Mouse (Mus musculus) limb, embryonic 12.5 days (tissue): ENCODE data around the gene Bpnt1. TPM values are rescaled to one million over a fixed set of nuclear protein-coding genes. Genes with fewer than 3 reads are reported as not detected.

Experiments used
- ATAC-seq: fragments of 200-750 bp; cut with Nextera tagmentation; 2 replicates; pipeline ENCODE4 v1.8.0; 2017; ENCODE audit warnings: low read depth, moderate TSS enrichment; ENCODE audit not compliant: insufficient number of reproducible peaks, insufficient read depth, low FRiP score, low TSS enrichment
- H3K27ac ChIP-seq: fragments of 300-500 bp; sonication (generic); 2 replicates; pipeline ENCODE4 v1.5.1; 2016; ENCODE audit warnings: mild to moderate bottlenecking, moderate library complexity
- H3K27me3 ChIP-seq: fragments of 300-500 bp; sonication (generic); 2 replicates; pipeline ENCODE4 v1.6.1; 2016; ENCODE audit warnings: mild to moderate bottlenecking, moderate library complexity
- H3K36me3 ChIP-seq: fragments of 300-500 bp; sonication (generic); 2 replicates; pipeline ENCODE4 v1.6.1; 2016; ENCODE audit warnings: mild to moderate bottlenecking, moderate library complexity
- H3K4me1 ChIP-seq: fragments of 300-500 bp; sonication (generic); replicated peaks from 2 replicates; pipeline ENCODE4 v1.6.1; 2016
- H3K4me2 ChIP-seq: fragments of 300-500 bp; sonication (generic); 2 replicates; pipeline ENCODE4 v1.6.1; 2016; ENCODE audit warnings: mild to moderate bottlenecking, moderate library complexity
- H3K4me3 ChIP-seq: fragments of 300-500 bp; sonication (generic); replicated peaks from 2 replicates; pipeline ENCODE4 v1.5.1; 2016; ENCODE audit warnings: mild to moderate bottlenecking
- H3K9ac ChIP-seq: fragments of 300-500 bp; sonication (generic); replicated peaks from 2 replicates; pipeline ENCODE4 v1.6.1; 2016; ENCODE audit warnings: mild to moderate bottlenecking, moderate library complexity
- H3K9me3 ChIP-seq: fragments of 300-500 bp; sonication (generic); 2 replicates; pipeline ENCODE4 v1.6.1; 2016; ENCODE audit warnings: mild to moderate bottlenecking, moderate library complexity
- WGBS: fragments of 180-500 bp; shearing (Covaris S2); methylation state at CpG from one replicate; pipeline ENCODE4 v1.1.7; 2016; 5-methylcytosine and 5-hydroxymethylcytosine counted together
- polyA plus RNA-seq: library from polyadenylated mRNA; unstranded; fragments of >200 nt; fragmentation: Nextera tagmentation; extraction: Ambion mirVana; gene quantifications from 2 replicates; pipeline ENCODE4 v1.2.1, GENCODE M21; 2016

Gene Bpnt1
- 23.7 TPM in 2 replicates for polyA plus RNA-seq

DNA sequence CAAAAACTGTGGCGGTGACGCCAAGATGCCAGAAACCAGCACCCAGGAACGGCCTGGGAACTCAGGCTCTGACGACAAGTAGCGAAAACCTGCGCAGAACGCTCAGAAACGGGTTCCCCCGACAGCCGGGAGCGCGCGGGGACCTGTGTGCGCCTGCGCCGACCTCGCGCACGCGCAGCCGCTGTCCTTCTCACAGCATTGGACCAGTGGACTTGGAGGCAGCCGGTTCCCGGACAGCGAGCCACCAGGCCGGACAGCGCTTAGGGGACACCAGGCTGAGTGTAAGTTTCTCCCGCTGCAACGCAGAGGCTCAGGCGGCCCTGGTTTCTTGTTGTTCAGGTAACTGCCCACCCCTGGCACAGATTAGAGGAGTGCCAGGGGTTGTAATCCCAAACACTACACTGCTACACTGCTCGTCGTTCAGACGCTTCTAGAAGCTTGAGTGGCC, at the start of gene Bpnt1:
Bpnt1 (plus strand) TSS at position 167 of the 448 bp plus-strand sequence.
- no peaks in the 10 kb centered on the region for H3K9me3 ChIP-seq
- H3K27me3 ChIP-seq = no peaks in the 10 kb centered on the region
- H3K27ac ChIP-seq = peak within 1 kb of the TSS; percentile 84
- H3K9ac ChIP-seq = peak within 1 kb of the TSS; percentile 69
- peak; percentile 73 for ATAC-seq
- peak within 1 kb of the TSS; percentile 60 for H3K4me2 ChIP-seq
- H3K36me3 ChIP-seq = peaks cover 3% of the 10 kb centered on the region
- H3K4me3 ChIP-seq = peak within 1 kb of the TSS; percentile 61
- H3K4me1 ChIP-seq = peaks cover 16% of the 10 kb centered on the region
- under 1% methylated on average over 32 of the region's 32 CpGs for WGBS

DNA sequence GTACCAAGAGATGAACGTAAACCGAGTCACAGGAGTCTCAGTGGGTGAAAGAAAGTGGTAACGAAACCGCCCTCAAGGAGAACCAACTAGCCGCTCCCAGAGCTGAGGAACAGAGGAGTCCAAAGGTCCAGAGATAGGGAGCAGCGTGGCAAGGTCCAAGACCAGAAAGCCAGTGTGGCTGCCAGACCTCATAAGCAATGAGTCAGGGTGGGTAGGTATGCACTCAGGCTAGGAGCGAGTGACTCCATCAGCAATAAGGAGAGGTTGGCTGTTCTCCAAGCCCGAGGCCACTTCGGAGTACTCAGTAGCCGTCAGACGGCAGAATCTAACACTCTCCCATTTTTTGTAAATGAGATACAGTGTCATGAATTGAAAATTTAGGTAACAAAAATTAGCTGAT, 49.1 kb upstream of the Bpnt1 start:
- whole genome bisulfite sequencing = 94% methylated on average over 11 of the region's 11 CpGs
- no peak for ATAC-seq
- Histone ChIP-seq H3K36me3 (peaks cover 93% of the 10 kb centered on the region), H3K27me3 (no peaks in the 10 kb centered on the region), H3K27ac (no peak overlapping the region), H3K9ac (no peak overlapping the region), H3K4me1 (no peaks in the 10 kb centered on the region), H3K9me3 (no peaks in the 10 kb centered on the region), H3K4me3 (no peak overlapping the region), H3K4me2 (no peak overlapping the region)

GRCm38 (mm10) chr1:185283247-185283646, 48.7 kb upstream of the Bpnt1 start:
- H3K4me1 ChIP-seq = no peaks in the 10 kb centered on the region
- H3K4me2 ChIP-seq = no peak overlapping the region
- H3K9ac ChIP-seq = no peak overlapping the region
- peaks cover 93% of the 10 kb centered on the region for H3K36me3 ChIP-seq
- H3K9me3 ChIP-seq = no peaks in the 10 kb centered on the region
- WGBS = 94% methylated on average over 15 of the region's 15 CpGs
- no peak overlapping the region for H3K4me3 ChIP-seq
- H3K27me3 ChIP-seq = no peaks in the 10 kb centered on the region
- H3K27ac ChIP-seq = no peak overlapping the region
- no peak for ATAC-seq

DNA sequence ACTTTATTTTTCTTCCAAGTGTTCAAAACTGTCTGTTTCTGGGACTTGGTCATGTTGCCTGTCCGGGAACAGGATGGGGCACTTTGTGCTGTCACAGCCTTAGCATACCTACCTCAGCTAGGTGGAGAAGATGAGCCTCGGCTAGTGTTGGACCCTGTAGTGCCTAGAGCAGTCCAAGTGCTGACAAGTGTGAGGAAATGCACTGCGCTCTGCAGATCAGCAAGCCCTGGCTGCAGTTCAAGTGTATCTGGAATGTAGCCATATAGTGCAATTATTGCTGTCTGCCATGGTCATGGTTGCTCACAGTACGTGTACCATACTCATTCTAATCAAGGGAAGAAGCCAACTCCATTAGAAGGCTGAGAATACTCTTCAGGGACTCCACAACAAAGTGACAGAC, 47.2 kb upstream of the Bpnt1 start:
- H3K9ac ChIP-seq = no peak overlapping the region
- H3K36me3 ChIP-seq = peaks cover 89% of the 10 kb centered on the region
- no peak overlapping the region for H3K27ac ChIP-seq
- no peak overlapping the region for H3K4me2 ChIP-seq
- WGBS = 86% methylated on average over 4 of the region's 4 CpGs
- no peak for ATAC-seq
- H3K4me3 ChIP-seq = no peak overlapping the region
- H3K27me3 ChIP-seq = no peaks in the 10 kb centered on the region
- H3K4me1 ChIP-seq = no peaks in the 10 kb centered on the region
- no peaks in the 10 kb centered on the region for H3K9me3 ChIP-seq

DNA sequence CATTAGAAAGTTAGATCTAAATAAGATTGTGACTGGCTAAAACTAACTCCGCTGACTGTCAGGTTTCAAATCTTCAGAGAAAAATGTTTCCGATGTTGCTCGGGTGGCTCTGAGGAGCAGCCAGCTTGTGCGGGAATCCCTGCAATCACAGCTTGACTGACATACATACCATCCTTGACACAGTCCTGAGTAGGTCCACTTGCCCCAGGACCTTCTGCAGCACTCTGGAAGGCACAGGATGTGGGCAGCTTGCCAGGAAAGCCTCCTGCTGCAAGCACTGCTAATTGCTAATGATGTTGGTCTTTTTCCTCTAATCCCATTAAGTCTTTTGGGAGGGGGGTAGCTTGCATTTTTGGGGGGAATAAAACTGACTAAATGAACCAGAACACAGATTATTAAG, 46.8 kb upstream of the Bpnt1 start:
- no peak for ATAC-seq
- 87% methylated on average over 4 of the region's 4 CpGs for WGBS
- H3K4me3 ChIP-seq = no peak overlapping the region

DNA sequence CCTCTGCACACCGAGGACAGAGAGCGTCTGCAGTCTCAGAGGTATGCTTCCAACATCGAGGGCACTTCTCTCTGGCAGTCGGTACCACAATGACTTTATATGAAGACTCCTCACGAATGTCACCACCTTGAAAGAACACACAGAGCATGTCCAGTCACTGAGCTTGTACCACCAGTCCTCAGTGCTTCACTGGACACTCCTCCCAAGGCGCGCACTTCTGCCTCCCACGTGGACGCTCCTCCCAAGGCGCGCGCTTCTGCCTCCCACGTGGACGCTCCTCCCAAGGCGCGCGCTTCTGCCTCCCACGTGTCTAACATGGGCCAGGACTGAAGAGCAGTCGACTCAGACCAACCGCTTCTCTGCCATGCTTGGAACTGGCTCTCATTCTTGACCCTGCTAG, 44.9 kb upstream of the Bpnt1 start:
- 93% methylated on average over 20 of the region's 20 CpGs for WGBS
- H3K27me3 ChIP-seq = no peaks in the 10 kb centered on the region
- H3K4me1 ChIP-seq = no peaks in the 10 kb centered on the region
- no peak overlapping the region for H3K27ac ChIP-seq
- no peak for ATAC-seq
- no peak overlapping the region for H3K4me3 ChIP-seq
- no peak overlapping the region for H3K4me2 ChIP-seq
- H3K36me3 ChIP-seq = peaks cover 92% of the 10 kb centered on the region
- H3K9me3 ChIP-seq = no peaks in the 10 kb centered on the region
- no peak overlapping the region for H3K9ac ChIP-seq

More for the DNA sequence above, 46.8 kb upstream of the Bpnt1 start:
- H3K9me3 ChIP-seq = no peaks in the 10 kb centered on the region
- peaks cover 91% of the 10 kb centered on the region for H3K36me3 ChIP-seq
- H3K27me3 ChIP-seq = no peaks in the 10 kb centered on the region
- H3K4me1 ChIP-seq = no peaks in the 10 kb centered on the region
- no peak overlapping the region for H3K27ac ChIP-seq
- no peak overlapping the region for H3K4me2 ChIP-seq
- H3K9ac ChIP-seq = no peak overlapping the region

GRCm38 (mm10) chr1:185289231-185289630, 42.7 kb upstream of the Bpnt1 start:
- Histone ChIP-seq H3K4me2 (no peak overlapping the region), H3K9ac (no peak overlapping the region), H3K9me3 (no peaks in the 10 kb centered on the region), H3K4me1 (no peaks in the 10 kb centered on the region), H3K36me3 (peaks cover 93% of the 10 kb centered on the region), H3K4me3 (no peak overlapping the region), H3K27ac (no peak overlapping the region), H3K27me3 (no peaks in the 10 kb centered on the region)
- 93% methylated on average over 5 of the region's 5 CpGs for WGBS
- no peak for ATAC-seq

DNA sequence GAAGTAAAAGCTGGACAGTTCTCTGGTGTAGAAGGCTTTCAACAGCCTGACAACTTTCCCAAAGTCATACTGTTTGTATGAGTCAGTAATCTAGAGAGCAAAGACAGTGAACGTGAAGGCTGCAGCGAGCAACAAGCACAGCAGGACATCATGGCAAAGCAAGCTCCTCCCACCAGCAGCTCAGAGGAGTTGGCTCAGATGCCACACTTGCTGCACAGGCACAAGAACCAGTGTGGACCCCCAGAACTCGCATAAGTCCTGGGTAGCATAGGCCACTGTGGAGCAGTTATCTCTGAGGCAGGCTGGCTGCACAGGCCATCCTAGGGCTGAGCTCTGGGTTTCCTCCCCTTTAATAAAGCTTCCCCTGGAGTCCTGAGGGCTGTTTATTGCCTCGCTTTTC, 40.6 kb upstream of the Bpnt1 start:
- Histone ChIP-seq H3K9me3 (no peaks in the 10 kb centered on the region), H3K36me3 (peaks cover 95% of the 10 kb centered on the region), H3K9ac (no peak overlapping the region), H3K4me2 (no peak overlapping the region), H3K27me3 (no peaks in the 10 kb centered on the region), H3K4me1 (no peaks in the 10 kb centered on the region), H3K27ac (no peak overlapping the region), H3K4me3 (no peak overlapping the region)
- ATAC-seq = no peak
- WGBS = 73% methylated on average over 4 of the region's 4 CpGs

DNA sequence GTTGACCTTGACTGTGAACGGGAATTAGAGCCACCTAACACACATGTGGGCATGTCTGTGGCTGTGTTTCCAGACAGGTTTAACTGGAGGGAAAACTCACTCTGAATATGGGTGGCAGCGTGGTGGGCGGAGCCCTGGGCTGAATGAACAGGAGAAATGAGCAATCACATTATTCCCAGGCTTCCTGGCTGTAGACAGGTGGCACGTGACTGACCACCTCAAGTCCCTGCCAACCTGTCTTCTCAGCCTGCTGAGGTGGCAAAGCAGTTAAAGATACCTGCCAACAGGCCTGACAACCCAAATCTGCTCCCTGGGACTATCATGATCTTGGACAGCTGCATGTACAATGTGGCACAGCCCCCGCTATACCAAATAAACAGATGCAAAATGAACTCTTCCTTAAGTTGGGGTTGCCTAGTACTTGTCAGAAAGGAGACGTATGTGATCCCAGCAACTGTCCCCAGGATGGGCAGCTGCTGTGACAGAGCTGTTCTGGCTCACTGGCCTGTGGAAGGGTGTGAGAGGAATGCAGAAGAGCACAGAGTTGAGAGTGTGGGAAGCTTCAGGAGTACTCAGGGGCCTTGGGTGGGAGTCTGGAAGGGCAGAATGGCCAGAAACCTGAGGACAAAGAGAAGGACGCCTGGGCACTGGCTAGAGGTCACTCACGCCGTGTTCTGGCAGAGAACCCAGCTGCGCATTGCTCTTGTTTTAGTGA, 39.1 kb upstream of the Bpnt1 start:
- ATAC-seq = no peak
- no peaks in the 10 kb centered on the region for H3K9me3 ChIP-seq
- H3K4me2 ChIP-seq = no peak overlapping the region
- no peaks in the 10 kb centered on the region for H3K4me1 ChIP-seq
- no peak overlapping the region for H3K4me3 ChIP-seq
- no peaks in the 10 kb centered on the region for H3K27me3 ChIP-seq
- no peak overlapping the region for H3K27ac ChIP-seq
- peaks cover 96% of the 10 kb centered on the region for H3K36me3 ChIP-seq
- no peak overlapping the region for H3K9ac ChIP-seq
- 93% methylated on average over 10 of the region's 10 CpGs for WGBS

- H3K4me1 ChIP-seq = no peaks in the 10 kb centered on the region
Measured at GRCm38 (mm10) chr1:185296850-185297249, 35.1 kb upstream of the Bpnt1 start.

DNA sequence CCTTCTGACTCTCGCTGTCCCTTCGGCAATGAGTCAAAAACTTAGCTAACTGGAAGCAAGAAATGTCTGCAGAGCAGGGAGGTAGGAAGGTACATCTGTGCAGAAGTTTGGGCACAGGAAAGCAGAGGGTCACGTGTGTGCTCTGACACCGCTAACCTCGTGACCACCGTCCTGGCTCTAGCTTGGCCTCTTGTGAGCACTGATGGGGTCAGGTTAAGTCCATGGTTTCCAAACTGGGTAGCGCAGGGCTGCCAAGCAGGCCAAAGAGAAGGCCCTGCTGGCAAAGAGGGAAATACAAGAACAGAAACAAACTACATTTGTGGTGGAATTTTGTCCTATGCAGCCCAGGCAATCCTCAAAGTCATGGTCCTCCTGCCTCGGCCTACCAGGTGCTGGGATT, 33.5 kb upstream of the Bpnt1 start:
- 90% methylated on average over 8 of the region's 8 CpGs for WGBS
- H3K36me3 ChIP-seq = peaks cover 83% of the 10 kb centered on the region

More at GRCm38 (mm10) chr1:185296850-185297249, 35.1 kb upstream of the Bpnt1 start:
- Histone ChIP-seq H3K27ac (no peak overlapping the region), H3K27me3 (no peaks in the 10 kb centered on the region), H3K4me2 (no peak overlapping the region), H3K9me3 (no peaks in the 10 kb centered on the region), H3K9ac (no peak overlapping the region), H3K4me3 (no peak overlapping the region), H3K36me3 (peaks cover 85% of the 10 kb centered on the region)
- no peak for ATAC-seq
- WGBS = 87% methylated on average over 7 of the region's 7 CpGs

DNA sequence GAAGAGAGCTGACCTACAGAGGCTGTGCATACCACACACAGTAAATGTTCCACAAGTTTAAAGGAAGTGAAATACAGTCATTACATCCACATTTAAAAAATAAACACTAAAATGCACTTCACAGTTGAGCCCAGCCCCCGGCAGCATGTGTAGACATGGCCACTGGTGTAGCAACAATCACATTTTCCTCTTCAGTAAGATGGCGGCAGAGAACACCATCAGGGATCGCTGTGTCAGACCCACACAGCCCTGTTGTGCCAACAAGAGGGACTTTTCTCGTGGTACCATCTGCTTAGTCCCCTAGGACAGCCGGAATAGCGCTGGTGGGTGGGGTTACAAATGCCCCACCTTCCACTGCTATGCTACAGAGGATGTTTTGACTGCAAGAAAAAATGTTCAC, 29.1 kb upstream of the Bpnt1 start:
- Histone ChIP-seq H3K4me2 (no peak overlapping the region), H3K4me3 (no peak overlapping the region), H3K27ac (no peak overlapping the region), H3K4me1 (no peaks in the 10 kb centered on the region), H3K9me3 (peaks cover 5% of the 10 kb centered on the region; the same call in 1 of the 2 replicates), H3K27me3 (no peaks in the 10 kb centered on the region), H3K9ac (no peak overlapping the region), H3K36me3 (peaks cover 59% of the 10 kb centered on the region)
- no peak for ATAC-seq
- 92% methylated on average over 6 of the region's 6 CpGs for WGBS

More for the DNA sequence above, 33.5 kb upstream of the Bpnt1 start:
- H3K9me3 ChIP-seq = no peaks in the 10 kb centered on the region
- H3K4me1 ChIP-seq = no peaks in the 10 kb centered on the region
- no peak overlapping the region for H3K27ac ChIP-seq
- no peak overlapping the region for H3K4me3 ChIP-seq
- ATAC-seq = no peak
- H3K9ac ChIP-seq = no peak overlapping the region
- no peaks in the 10 kb centered on the region for H3K27me3 ChIP-seq
- H3K4me2 ChIP-seq = no peak overlapping the region
